Mouse (Mus musculus) layer of hippocampus, adult 11-12 months (tissue): ENCODE results near the gene Plk2.

Source experiments
- DNase-seq: peaks from one replicate; pipeline ENCODE4 v3.0.0; 2022; ENCODE audit warnings: low spot score

The Plk2 gene

DNA sequence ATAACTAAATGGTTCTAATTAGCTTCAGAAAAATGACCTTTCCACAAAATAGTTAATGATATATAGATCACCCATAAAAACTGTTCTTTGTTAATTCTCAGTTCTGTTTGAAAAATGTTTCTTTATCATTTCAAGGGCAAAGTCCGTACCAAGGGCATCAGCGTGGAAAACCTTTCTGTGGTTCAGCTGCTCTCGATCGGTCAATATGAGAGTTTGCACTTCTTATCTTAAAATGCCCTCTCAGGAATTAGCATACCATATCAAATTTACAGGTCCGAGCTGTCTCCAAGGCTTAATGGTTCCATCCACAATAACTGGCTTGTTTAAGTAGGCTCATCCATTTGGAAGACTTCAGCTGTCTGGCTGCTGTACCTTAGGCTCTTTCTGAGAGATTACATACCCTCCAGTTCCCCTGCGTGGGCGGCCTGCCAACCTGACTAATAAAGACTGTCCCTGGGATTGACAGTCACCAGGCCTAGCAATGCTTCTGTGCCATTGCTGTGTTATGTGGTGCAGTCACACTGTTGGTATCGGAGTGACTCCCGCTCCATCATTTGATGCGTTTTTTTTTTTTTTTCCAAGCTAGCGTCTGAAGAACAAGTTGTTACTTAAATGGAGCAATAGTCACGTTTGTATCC, 17.8 kb downstream of the Plk2 start:
- no peak for DNase-seq

DNA sequence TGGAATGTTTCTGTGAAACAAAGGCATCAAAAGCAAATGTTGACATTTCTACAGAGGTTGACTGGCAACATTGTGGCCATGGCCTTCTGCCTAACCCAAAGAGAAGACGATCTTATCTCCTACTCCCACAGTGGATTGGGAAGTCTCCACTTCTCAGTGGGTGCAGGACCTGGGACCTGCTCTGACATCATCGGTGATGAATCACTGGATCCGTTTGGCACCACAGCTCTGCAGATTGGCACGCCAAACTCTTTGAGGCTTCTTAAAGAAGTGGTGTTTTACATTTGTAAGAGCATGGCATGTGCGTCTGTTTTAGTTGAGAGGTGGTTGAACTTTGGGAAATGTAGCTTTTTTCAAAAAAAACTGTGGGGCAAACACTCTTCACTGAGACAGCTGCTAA, 23.8 kb downstream of the Plk2 start:
- no peak for DNase-seq

DNA sequence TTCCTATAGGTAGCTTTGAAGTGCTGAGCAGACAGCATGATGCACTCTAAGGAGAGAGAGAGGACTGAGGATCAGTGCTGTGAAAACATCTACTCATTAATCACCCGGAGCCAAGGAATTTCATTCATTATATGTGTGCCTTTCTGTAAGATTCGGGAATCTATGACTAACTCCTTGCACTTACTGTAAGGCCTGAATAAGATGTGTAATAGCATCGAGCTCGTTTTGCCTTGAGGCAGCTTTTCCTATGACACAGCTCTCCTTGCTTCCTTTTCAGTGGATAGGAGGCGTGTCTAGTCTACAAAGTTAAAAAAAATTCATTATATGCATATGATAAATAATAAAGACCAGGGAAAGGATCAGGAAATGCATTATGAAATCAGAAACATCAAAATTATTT, 24.8 kb downstream of the Plk2 start:
- no peak for DNase-seq

DNA sequence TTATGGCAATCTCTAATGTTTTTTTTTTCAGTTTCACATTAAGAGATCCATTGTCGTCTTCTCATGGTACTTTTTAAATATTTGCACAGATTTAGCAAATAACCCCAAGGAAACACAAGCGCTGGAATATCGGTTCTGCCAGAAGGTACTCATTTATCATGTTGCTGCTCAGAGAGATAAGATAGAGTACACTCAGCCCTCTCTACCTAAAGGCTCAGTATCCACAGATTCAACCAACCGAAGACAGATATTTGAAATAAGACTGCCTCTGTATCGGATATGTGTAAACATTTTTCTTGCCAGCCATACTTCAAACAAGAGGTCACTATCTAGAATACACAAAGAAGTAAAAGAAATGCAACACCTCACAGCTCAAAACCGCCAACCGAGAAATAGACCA, 27.6 kb downstream of the Plk2 start:
- DNase-seq, result no peak

DNA sequence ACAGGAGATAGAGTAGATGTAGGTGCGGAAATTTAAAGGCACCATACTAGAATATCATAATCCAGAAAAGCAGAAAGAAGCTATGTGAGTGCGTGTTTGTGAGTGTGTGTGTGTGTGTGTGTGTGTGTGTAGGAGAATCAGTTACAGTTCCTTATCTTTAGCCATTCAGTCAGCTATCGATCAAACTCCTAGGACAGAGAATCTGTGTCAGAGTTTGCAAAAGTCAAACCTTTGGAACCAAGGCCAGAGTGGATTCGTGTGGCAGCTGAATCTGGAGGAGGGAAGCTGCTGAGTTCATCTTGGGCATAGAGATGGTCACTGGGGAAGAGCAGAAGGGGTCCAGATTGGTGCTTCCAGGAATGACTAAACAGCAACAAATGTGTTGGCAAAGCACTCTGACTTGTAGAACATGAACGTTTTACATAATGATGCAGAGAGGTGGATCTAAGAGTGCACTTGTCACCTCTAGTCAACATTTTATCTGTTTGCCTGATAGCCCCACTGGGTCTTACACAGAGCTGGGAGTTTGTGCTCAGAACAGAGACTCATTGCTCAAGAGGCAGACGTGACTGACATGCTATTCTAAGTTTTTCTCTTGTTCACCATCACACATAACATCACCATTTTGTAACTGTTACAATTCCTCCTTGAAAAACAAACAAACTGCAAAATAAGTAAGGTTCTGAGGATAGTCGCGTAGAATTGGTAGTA, 30.8 kb downstream of the Plk2 start:
- DNase-seq, result no peak

DNA sequence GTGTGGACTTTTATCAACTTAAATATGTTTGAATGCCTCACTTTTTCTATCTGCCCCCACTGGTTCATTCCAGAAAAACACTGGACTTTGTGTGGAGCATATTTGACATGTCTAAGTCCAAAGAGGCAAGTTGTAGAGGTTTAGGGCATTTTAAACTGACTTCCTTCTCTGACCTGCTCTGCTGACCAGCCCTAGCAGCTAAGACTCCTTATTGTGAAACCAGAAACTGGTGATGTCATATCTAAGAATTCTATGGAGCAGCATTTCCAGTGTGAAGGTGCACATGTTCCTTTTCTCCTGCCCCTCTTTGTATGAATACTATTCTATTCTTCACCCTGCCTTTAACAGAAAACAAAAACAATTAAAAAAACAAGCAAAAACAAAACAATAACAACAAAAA, 36.5 kb downstream of the Plk2 start:
- no peak for DNase-seq

DNA sequence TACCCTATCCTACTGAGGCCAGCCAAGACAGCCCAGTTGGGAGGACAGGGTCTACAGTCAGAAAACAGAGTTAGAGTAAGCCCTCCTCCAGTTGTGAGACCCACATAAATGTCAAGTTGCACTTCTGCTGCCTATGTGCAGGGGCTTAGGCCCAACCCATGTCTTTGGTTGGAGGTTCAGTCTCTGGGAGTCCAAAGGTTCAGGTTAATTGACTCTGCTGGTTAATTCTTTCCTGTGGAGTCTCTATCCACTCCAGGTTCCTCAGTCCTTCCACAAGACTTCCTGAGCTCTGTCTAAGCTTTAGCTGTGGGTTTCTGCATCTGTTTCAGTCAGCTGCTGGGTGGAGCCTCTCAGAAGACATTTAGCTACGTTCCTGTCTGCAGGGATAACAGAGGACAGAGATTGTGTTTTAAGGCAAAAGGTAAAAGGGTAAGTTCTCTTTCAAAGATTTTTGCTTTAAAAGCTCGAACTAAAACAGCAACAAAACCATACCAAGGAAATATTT, 37.3 kb downstream of the Plk2 start:
- no peak for DNase-seq

DNA sequence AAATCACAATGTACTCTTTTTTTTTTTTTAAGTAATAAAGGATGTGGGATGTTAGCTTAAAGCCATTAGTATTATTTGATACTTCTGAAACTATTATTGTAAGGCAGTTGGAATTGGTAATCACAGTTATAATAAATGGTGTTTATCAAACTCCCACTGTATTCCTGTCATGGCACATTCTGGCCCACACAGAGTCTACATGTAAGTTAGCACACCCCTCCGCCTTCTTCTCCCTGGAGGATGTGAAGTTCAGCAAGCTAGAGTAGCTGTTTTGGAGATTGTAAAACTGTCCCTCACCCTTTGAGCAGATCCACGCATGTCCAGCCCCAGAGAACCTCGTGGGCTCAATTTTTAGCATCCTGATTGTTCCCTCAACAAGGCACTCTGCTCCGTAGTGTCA, 37.8 kb downstream of the Plk2 start:
- no peak for DNase-seq

DNA sequence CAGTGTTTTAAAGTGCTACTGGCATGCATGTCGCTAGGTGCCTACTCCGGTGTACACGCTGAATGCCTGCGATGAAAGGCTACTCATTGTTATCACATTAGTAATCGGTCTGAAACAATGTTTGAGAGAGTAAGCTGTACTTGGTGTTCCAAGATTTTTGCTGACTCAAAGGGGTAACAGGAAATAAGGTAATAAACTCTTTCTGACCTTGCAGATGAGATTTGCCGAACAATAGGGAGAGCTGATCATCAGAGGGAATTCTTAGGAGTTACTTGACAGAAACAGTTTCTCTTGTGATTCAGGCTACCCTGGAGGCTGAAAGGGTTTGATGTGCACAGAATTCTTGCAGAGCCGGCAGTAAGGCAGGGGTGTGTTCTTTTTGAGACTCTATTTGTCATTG, 41.8 kb downstream of the Plk2 start:
- no peak for DNase-seq

DNA sequence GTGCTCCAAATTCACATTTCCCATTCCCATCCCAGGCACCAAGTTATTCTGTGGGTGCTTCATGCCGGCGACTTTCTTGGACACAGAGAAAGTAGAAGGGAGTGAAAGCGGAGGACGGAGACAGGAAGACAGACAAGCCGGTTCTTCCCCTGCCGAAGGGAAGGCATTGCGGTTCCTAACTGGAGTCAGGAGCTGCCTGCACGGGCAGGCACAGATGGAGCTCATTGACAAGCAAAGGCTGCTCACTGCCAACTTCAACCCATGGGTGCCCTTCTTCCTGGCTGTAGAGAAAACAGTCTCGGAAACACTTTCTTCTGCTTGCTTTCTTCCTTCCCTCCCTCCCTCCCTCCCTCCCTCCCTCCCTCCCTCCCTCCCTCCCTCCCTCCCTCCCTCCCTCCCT, 43.8 kb downstream of the Plk2 start:
- peak; percentile 14 for DNase-seq

DNA sequence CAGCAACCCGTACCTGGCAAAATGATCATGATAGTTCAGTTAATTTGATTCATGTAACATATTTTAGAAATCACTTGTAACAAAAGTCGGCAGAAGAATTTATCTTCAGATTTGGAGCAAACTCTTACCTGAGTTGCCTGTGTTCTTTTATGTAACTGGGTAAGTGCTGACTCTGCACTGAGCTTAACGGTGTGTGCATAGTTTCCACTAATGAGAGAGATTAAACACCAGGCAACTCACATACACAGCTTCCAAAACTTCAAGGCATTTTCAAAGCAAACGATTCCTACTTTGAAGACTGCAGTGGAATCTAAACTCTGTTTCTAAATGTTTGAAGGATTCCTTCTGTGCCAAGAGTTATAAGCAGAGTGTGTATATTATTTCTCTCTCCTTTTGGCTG, 49.5 kb downstream of the Plk2 start:
- no peak for DNase-seq

DNA sequence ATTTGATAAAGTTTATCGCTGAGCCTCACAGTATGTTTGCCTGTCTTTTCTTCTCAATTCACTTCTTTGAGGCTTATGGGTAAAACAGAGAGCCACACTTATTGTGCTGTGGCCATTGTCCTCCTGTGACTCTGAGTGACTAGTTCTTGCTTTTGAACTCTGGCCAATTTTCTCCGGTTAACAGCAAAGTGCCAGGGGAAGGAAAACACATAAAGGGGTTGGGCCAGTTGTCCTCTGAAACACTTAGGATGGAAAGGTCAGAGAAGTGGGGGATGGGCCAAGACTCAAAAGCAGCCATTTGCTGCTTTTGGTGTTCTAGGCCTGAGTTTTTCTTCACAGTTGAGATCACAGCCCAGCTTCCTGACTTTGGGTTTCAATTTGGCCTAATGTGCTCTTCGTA, 50.0 kb downstream of the Plk2 start:
- no peak for DNase-seq

DNA sequence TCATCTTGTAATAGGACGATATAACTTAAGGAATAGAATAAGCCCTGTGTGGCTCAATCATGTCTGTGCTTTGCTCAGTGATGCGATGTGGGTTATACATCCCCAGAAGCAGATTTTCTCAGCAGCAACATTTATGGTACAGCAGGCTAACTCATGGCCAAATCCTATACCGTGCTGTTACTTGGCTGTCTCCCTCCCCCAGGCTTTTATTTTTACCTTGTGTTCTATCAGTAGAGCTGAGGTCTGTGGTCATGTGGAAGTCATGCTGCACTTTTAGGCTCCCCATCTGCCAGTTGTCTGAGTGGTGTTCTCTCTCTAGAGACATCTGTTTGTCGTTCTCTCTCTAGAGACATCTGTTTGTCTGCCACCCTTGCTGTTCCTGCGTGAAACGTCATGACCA, 51.6 kb downstream of the Plk2 start:
- DNase-seq, result no peak

DNA sequence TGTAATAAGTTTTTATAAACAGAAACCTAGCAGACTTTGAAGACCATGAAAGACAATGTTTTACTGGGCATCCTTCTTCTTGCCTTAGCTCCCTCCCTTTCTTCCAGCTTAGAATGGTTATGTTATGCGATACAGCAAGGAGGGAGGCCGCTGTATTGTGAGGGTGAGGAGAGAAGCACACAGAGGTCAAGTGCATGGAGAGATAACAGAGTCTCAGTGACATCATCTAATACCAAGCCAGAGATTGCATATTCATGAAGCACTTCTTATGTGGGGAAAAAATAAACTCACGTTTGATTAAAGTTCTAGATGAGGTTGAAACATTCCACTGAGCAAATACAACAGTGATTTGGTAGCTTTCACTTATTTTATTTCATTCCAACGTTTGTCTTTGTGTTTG, 55.2 kb downstream of the Plk2 start:
- DNase-seq, result no peak
